Mouse (Mus musculus) liver, embryonic 13.5 days (tissue): Measurements from ENCODE around the gene Snrnp70. TPM values are rescaled to one million over a fixed set of nuclear protein-coding genes. Genes with fewer than 3 reads are reported as not detected.
"Not testable (repeated sequence)": the region's sequence is repeated elsewhere in the genome, so short reads cannot be mapped to it uniquely, and the experiment has no call there.

Experiments
- ATAC-seq: fragments of 200-750 bp; cut with Nextera tagmentation; 2 replicates; pipeline ENCODE4 v1.8.0; 2017; ENCODE audit warnings: low read depth, mild to moderate bottlenecking, moderate number of reproducible peaks, moderate library complexity
- DNase-seq: peaks from one replicate; pipeline ENCODE4 v3.0.0; 2022
- H3K27ac ChIP-seq: fragments of 300-500 bp; sonication (generic); 2 replicates; pipeline ENCODE4 v1.5.1; 2015; ENCODE audit warnings: moderate library complexity, mild to moderate bottlenecking, inconsistent platforms
- H3K27me3 ChIP-seq: fragments of 300-500 bp; sonication (generic); 2 replicates; pipeline ENCODE4 v1.6.1; 2015; ENCODE audit warnings: mild to moderate bottlenecking, inconsistent platforms
- H3K36me3 ChIP-seq: fragments of 300-500 bp; sonication (generic); 2 replicates; pipeline ENCODE4 v1.6.1; 2015; ENCODE audit warnings: mild to moderate bottlenecking, inconsistent platforms
- H3K4me1 ChIP-seq: fragments of 300-500 bp; sonication (generic); replicated peaks from 2 replicates; pipeline ENCODE4 v1.6.1; 2015; ENCODE audit warnings: inconsistent platforms
- H3K4me2 ChIP-seq: fragments of 300-500 bp; sonication (generic); 2 replicates; pipeline ENCODE4 v1.6.1; 2015; ENCODE audit warnings: inconsistent platforms, mild to moderate bottlenecking, moderate library complexity
- H3K4me3 ChIP-seq: fragments of 300-500 bp; sonication (generic); replicated peaks from 2 replicates; pipeline ENCODE4 v1.5.1; 2015; ENCODE audit warnings: mild to moderate bottlenecking, inconsistent platforms
- H3K9ac ChIP-seq: fragments of 300-500 bp; sonication (generic); 2 replicates; pipeline ENCODE4 v1.6.1; 2015; ENCODE audit warnings: mild to moderate bottlenecking, inconsistent platforms
- H3K9me3 ChIP-seq: fragments of 300-500 bp; sonication (generic); replicated peaks from 2 replicates; pipeline ENCODE4 v1.6.1; 2016; ENCODE audit warnings: inconsistent platforms
- WGBS: fragments of 180-500 bp; shearing (Covaris S2); methylation state at CpG from one replicate; pipeline ENCODE4 v1.1.7; 2015; ENCODE audit not compliant: insufficient replicate concordance; 5-methylcytosine and 5-hydroxymethylcytosine counted together
- polyA plus RNA-seq: library from polyadenylated mRNA; unstranded; fragments of >200 nt; fragmentation: Nextera tagmentation; extraction: Ambion mirVana; gene quantifications from 2 replicates; pipeline ENCODE4 v1.2.1, GENCODE M21; 2015

Snrnp70 gene
- polyA plus RNA-seq, 1 experiment from 2014 or later: 108 TPM

GRCm38 (mm10) chr7:45408351-45408750 lies 12.8 kb upstream of the Snrnp70 start:
- Histone ChIP-seq H3K4me1 (peaks cover 20% of the 10 kb centered on the region), H3K4me3 (no peak overlapping the region), H3K27me3 (peaks cover 85% of the 10 kb centered on the region), H3K9ac (no peak overlapping the region), H3K27ac (no peak overlapping the region), H3K36me3 (no peaks in the 10 kb centered on the region), H3K9me3 (no peaks in the 10 kb centered on the region), H3K4me2 (no peak overlapping the region)
- no peak for DNase-seq
- ATAC-seq: no peak
- 59% methylated on average over 7 of the region's 7 CpGs for WGBS

DNA sequence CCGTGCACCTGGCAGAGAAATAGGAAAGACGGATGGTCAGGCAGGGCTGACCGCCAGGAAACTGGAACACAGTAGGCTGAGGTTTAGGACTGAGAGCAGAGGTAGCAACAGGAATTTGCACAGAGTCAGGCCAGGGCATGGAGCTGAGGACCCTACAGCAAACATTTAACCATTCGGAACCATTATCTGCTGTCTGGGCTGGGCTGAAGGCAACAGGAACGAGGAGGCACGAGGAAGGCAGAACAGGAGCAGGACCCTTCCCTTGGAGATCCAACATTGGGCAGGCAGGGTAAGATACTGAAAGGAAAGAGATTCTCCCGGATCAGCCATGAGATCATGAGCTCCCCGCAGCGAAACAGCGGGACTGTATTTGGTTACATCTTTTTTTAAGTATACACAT lies 12.3 kb upstream of the Snrnp70 start:
- Histone ChIP-seq H3K4me2 (no peak overlapping the region), H3K36me3 (no peaks in the 10 kb centered on the region), H3K4me3 (no peak overlapping the region), H3K4me1 (peaks cover 16% of the 10 kb centered on the region), H3K9me3 (no peaks in the 10 kb centered on the region), H3K9ac (no peak overlapping the region), H3K27me3 (peaks cover 80% of the 10 kb centered on the region), H3K27ac (no peak overlapping the region)
- no peak for DNase-seq
- ATAC-seq: no peak
- WGBS: 65% methylated on average over 10 of the region's 10 CpGs

DNA sequence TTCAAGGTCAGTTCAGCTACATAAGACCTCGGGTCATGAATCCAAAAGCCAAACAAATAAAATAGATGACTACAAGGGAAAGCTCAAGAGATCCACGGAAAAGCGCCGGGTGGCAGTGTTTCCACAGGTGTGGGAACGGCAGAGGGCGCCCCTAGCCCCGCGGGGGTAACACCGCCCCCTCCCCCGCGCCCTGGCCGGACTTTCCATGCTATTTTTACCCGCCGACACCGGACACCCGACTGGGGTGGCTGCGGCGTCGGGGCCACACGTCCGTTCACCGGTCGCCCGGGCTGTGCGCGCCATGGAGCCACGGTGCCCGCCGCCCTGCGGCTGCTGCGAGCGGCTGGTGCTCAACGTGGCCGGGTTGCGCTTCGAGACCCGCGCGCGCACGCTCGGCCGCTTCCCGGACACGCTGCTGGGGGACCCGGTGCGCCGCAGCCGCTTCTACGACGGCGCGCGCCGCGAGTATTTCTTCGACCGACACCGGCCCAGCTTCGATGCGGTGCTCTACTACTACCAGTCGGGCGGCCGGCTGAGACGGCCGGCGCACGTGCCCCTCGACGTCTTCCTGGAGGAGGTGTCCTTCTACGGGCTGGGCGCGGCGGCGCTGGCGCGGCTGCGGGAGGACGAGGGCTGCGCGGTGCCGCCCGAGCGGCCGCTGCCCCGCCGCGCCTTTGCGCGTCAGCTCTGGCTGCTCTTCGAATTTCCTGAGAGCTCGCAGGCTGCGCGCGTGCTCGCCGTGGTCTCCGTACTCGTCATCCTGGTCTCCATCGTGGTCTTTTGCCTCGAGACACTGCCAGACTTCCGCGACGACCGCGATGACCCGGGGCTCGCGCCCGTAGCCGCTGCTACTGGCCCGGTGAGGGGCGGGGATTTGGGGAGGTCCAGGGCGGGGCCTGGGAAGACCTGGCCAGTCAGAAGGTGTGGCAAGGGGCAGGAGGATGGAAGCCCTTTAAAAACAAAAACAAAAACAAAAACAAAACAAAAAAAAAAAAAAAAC lies 10.9 kb upstream of the Snrnp70 start:
- WGBS: 2% methylated on average over 113 of the region's 114 CpGs
- Histone ChIP-seq H3K36me3 (no peaks in the 10 kb centered on the region), H3K4me1 (peaks cover 16% of the 10 kb centered on the region), H3K9me3 (no peaks in the 10 kb centered on the region), H3K4me3 (peak overlapping the region; percentile 44), H3K27me3 (peaks cover 75% of the 10 kb centered on the region), H3K4me2 (peak overlapping the region; percentile 58), H3K27ac (no peak overlapping the region), H3K9ac (no peak overlapping the region)
- no peak for DNase-seq
- ATAC-seq: no peak

GRCm38 (mm10) chr7:45405091-45406075 lies 9.8 kb upstream of the Snrnp70 start, which contains the start of gene Kcna7:
TSS of gene Kcna7 (plus strand) at chr7:45405653.
- WGBS: 10% methylated on average over 28 of the region's 28 CpGs
- H3K9ac ChIP-seq: no peak within 1 kb of the TSS
- H3K4me1 ChIP-seq: peaks cover 16% of the 10 kb centered on the region
- DNase-seq (peak; percentile 48), ATAC-seq (peak; percentile 43; the same call in 1 of the 2 replicates)
- H3K27ac ChIP-seq: no peak within 1 kb of the TSS
- H3K4me3 ChIP-seq: peak within 1 kb of the TSS; percentile 44
- no peaks in the 10 kb centered on the region for H3K36me3 ChIP-seq
- peaks cover 66% of the 10 kb centered on the region for H3K27me3 ChIP-seq
- H3K4me2 ChIP-seq: peak within 1 kb of the TSS; percentile 58
- H3K9me3 ChIP-seq: no peaks in the 10 kb centered on the region

DNA sequence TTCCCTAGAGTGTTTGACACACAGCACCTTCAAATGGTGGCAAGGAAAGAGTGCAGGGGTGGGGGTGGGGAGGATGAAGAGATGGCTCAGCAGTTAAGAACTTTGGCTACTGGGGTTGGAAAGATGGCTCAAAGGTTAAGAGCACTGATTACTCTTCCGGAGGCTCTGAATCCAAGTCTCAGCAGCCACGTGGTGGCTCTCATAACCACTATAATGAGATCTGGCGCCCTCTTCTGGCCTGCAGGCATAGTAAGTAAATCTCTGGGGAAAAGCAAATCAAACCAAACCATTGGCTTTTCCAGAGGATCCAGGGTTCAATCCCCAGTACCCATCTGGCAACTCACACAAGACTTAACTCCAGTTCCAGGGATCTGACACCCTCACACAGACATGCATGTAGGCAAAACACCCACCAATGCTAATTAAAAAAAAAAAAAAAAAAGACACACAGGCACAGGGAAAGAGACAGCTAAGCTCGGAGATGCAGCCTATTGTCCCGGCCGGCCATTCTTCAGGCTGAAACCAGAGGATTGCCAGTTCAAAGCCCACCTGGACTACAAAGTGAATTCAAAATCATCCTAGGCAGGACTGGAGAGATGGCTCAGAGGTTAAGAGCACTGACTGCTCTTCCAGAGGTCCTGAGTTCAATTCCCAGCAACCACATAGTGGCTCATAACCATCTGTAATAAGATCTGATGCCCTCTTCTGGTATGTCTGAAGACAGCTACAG lies 8.2 kb upstream of the Snrnp70 start:
- 39% methylated on average over 6 of the region's 6 CpGs for WGBS
- H3K27me3 ChIP-seq: peaks cover 49% of the 10 kb centered on the region
- no peak overlapping the region for H3K27ac ChIP-seq
- H3K9me3 ChIP-seq: no peaks in the 10 kb centered on the region
- ATAC-seq (0 out of 2 replicates have a peak, but pooled peaks have one; percentile 23), DNase-seq (peak; percentile 44)
- H3K9ac ChIP-seq: no peak overlapping the region
- H3K36me3 ChIP-seq: no peaks in the 10 kb centered on the region
- H3K4me3 ChIP-seq: no peak overlapping the region
- H3K4me2 ChIP-seq: no peak overlapping the region
- H3K4me1 ChIP-seq: peaks cover 16% of the 10 kb centered on the region

DNA sequence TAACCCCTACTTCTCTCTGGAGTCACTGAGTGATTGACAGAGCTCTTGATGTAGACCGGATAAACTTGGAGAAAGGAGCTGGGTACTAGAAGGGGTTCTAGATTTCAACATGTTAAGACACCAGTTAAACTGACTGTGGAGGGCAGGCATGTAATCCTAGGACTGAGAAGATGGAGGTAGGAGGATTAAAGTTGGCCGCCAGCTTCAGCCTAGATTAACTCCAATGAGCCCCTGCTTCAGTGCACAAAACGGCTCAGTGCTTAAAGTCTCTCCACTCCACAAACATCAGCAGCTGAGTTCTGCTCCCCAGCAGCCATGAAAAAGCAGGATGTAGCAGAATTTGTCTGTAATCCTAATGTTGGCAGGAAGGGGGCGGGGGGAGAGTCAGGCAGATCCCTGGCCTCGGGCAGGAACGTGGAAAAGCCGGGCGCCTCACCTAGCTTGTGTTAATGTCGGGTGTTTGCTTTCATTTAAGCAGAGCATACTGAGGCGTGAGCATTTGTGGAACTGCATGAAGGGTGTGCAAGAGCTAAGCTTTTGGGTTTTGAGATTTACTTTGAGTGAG lies 6.1 kb upstream of the Snrnp70 start:
- H3K4me3 ChIP-seq: no peak overlapping the region
- H3K36me3 ChIP-seq: no peaks in the 10 kb centered on the region
- peaks cover 28% of the 10 kb centered on the region for H3K27me3 ChIP-seq
- H3K4me1 ChIP-seq: peaks cover 19% of the 10 kb centered on the region
- no peaks in the 10 kb centered on the region for H3K9me3 ChIP-seq
- no peak overlapping the region for H3K4me2 ChIP-seq
- no peak for ATAC-seq
- no peak overlapping the region for H3K27ac ChIP-seq
- WGBS: 59% methylated on average over 10 of the region's 10 CpGs
- no peak overlapping the region for H3K9ac ChIP-seq
- DNase-seq: no peak

- Histone ChIP-seq H3K4me3 (no peak overlapping the region), H3K9ac (peak overlapping the region; percentile 40; the same call in 1 of the 2 replicates), H3K4me1 (peaks cover 37% of the 10 kb centered on the region), H3K4me2 (peak overlapping the region; percentile 75; the same call in 1 of the 2 replicates), H3K9me3 (no peaks in the 10 kb centered on the region), H3K27ac (peak overlapping the region; percentile 21; the same call in 1 of the 2 replicates), H3K36me3 (peaks cover 25% of the 10 kb centered on the region), H3K27me3 (peaks cover 4% of the 10 kb centered on the region; the same call in 1 of the 2 replicates)
- ATAC-seq (no peak), DNase-seq (no peak)
- WGBS: 49% methylated on average over 2 of the region's 2 CpGs
These were observed 1.2 kb upstream of the Snrnp70 start for GRCm38 (mm10) chr7:45396787-45397186.

DNA sequence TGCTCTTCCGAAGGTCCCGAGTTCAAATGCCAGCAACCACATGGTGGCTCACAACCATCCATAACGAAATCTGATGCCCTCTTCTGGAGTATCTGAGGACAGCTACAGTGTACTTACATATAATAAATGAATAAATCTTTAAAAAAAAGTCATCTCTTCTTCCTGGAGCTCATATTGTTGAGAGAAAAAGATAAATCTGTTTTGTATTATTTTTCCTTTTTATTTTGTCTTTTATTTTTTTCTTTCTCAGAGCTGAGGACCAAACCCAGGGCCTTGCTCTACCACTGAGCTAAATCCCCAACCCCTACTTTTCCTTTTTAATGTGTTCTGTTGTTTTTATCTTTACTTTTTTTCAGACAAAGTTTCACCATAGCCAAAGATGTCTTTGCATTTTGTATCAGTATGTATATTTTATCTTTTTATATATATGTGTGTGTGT lies 814 bp upstream of the Snrnp70 start:
- not testable (repeated sequence) for H3K27me3 ChIP-seq, H3K9me3 ChIP-seq, DNase-seq
- Histone ChIP-seq H3K36me3 (peaks cover 29% of the 10 kb centered on the region), H3K4me2 (peak overlapping the region; percentile 75), H3K4me3 (peak overlapping the region; percentile 84), H3K27ac (peak overlapping the region; percentile 95), H3K4me1 (peaks cover 37% of the 10 kb centered on the region), H3K9ac (peak overlapping the region; percentile 71)
- 2% methylated on average over 3 of the region's 3 CpGs for WGBS
- ATAC-seq: peak; percentile 27

GRCm38 (mm10) chr7:45395129-45395541 lies 407 bp downstream of the Snrnp70 start:
- Histone ChIP-seq H3K9me3 (no peaks in the 10 kb centered on the region), H3K4me3 (peak overlapping the region; percentile 84), H3K4me2 (peak overlapping the region; percentile 92), H3K27me3 (no peaks in the 10 kb centered on the region), H3K36me3 (peaks cover 40% of the 10 kb centered on the region), H3K27ac (peak overlapping the region; percentile 95), H3K4me1 (peaks cover 37% of the 10 kb centered on the region), H3K9ac (peak overlapping the region; percentile 92)
- 0% methylated on average over 19 of the region's 20 CpGs for WGBS
- no peak for DNase-seq
- ATAC-seq: peak; percentile 74

GRCm38 (mm10) chr7:45386077-45386476 lies 9.5 kb downstream of the Snrnp70 start:
- no peaks in the 10 kb centered on the region for H3K4me1 ChIP-seq
- no peak overlapping the region for H3K4me2 ChIP-seq
- H3K27ac ChIP-seq: no peak overlapping the region
- H3K36me3 ChIP-seq: peaks cover 100% of the 10 kb centered on the region
- no peak overlapping the region for H3K9ac ChIP-seq
- no peaks in the 10 kb centered on the region for H3K9me3 ChIP-seq
- DNase-seq: no peak
- 88% methylated on average over 3 of the region's 3 CpGs for WGBS
- no peaks in the 10 kb centered on the region for H3K27me3 ChIP-seq
- ATAC-seq: no peak
- no peak overlapping the region for H3K4me3 ChIP-seq
